Mouse (Mus musculus): ENCODE data around the gene Ccdc14. TPM values are rescaled to one million over a fixed set of nuclear protein-coding genes. Genes with fewer than 3 reads are reported as not detected.
"Not testable (repeated sequence)": the region's sequence is repeated elsewhere in the genome, so short reads cannot be mapped to it uniquely, and the experiment has no call there.

Gene Ccdc14
- polyA plus RNA-seq, 1 experiment from 2014 or later = 2.9 TPM

GRCm38 (mm10) chr16:34700165-34700827 is 9.9 kb downstream of the Ccdc14 start:
- 11% methylated on average over 7 of the region's 7 CpGs for WGBS
- Histone ChIP-seq H3K27ac (ENCODE audit: low read length) (peak overlapping the region; percentile 61), H3K4me2 (replicated peaks; ENCODE audit: low read depth, low read length) (peak overlapping the region; percentile 25; the same call in 1 of the 2 replicates), H3K9ac (replicated peaks; ENCODE audit: low read depth) (no peak overlapping the region), H3K27me3 (replicated peaks; ENCODE audit: insufficient read depth, low read length) (no peaks in the 10 kb centered on the region), H3K9me3 (ENCODE audit: low read length) (no peaks in the 10 kb centered on the region), H3K36me3 (ENCODE audit: insufficient read depth, low read length) (no peaks in the 10 kb centered on the region), H3K4me3 (ENCODE audit: low read depth, low read length) (no peak overlapping the region), H3K4me1 (ENCODE audit: insufficient read depth, low read depth, low read length) (no peaks in the 10 kb centered on the region)
- DNase-seq (ENCODE audit: low spot score) = peak; percentile 97
- peak; percentile 94 for ATAC-seq
- peak; percentile 89 for TF ChIP-seq CTCF (IDR thresholded peaks at IDR 0.05)
- TF ChIP-seq EP300 (IDR thresholded peaks at IDR 0.05) = peak; percentile 57

- ATAC-seq (peak; percentile 77), DNase-seq (ENCODE audit: low spot score) (peak; percentile 76)
- Histone ChIP-seq H3K36me3 (ENCODE audit: insufficient read depth, low read length) (no peaks in the 10 kb centered on the region), H3K4me1 (ENCODE audit: insufficient read depth, low read depth, low read length) (no peaks in the 10 kb centered on the region), H3K27ac (ENCODE audit: low read length) (no peak overlapping the region; the same call in 1 of the 2 replicates), H3K27me3 (replicated peaks; ENCODE audit: insufficient read depth, low read length) (no peaks in the 10 kb centered on the region), H3K9ac (replicated peaks; ENCODE audit: low read depth) (no peak overlapping the region), H3K4me3 (ENCODE audit: low read depth, low read length) (no peak overlapping the region), H3K4me2 (replicated peaks; ENCODE audit: low read depth, low read length) (peak overlapping the region; percentile 25; the same call in 1 of the 2 replicates), H3K9me3 (ENCODE audit: low read length) (no peaks in the 10 kb centered on the region)
- TF ChIP-seq EP300 (IDR thresholded peaks at IDR 0.05) = peak; percentile 75
- no peak for TF ChIP-seq CTCF (IDR thresholded peaks at IDR 0.05)
- WGBS = 46% methylated on average over 6 of the region's 6 CpGs
Observed at GRCm38 (mm10) chr16:34700828-34701216, 10.4 kb downstream of the Ccdc14 start.

DNA sequence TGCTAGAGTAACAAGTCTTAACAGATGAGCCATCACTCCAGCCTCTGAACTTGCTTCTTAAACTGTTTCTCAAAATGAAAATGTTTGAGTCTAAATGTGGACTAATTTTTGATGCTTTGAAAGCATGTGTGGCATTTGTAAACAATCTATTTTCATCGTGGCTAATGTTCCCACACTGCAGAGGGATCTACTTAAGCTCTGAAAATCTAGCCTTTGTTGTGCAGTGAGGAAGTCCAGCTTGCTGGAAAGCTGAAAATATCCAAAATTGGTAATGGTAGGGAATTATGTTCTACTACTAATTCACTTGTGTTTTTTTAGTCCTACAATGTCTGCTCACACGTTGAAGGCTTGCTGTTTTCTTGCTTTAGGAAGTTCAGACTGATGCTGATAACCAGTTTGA is 15.6 kb downstream of the Ccdc14 start:
- no peaks in the 10 kb centered on the region for H3K36me3 ChIP-seq (ENCODE audit: insufficient read depth, low read length)
- no peak overlapping the region for H3K4me2 ChIP-seq (replicated peaks; ENCODE audit: low read depth, low read length)
- no peak overlapping the region for H3K9ac ChIP-seq (replicated peaks; ENCODE audit: low read depth)
- H3K9me3 ChIP-seq (ENCODE audit: low read length) = no peaks in the 10 kb centered on the region
- H3K27me3 ChIP-seq (replicated peaks; ENCODE audit: insufficient read depth, low read length) = no peaks in the 10 kb centered on the region
- ATAC-seq (peak; percentile 57), DNase-seq (ENCODE audit: low spot score) (peak; percentile 51)
- H3K27ac ChIP-seq (ENCODE audit: low read length) = peak overlapping the region; percentile 81
- H3K4me3 ChIP-seq (ENCODE audit: low read depth, low read length) = no peak overlapping the region
- no peaks in the 10 kb centered on the region for H3K4me1 ChIP-seq (ENCODE audit: insufficient read depth, low read depth, low read length)
- 46% methylated on average over 2 of the region's 2 CpGs for WGBS
- TF ChIP-seq EP300 (IDR thresholded peaks at IDR 0.05) = no peak
- no peak for TF ChIP-seq CTCF (IDR thresholded peaks at IDR 0.05)

GRCm38 (mm10) chr16:34706487-34706946 is 16.1 kb downstream of the Ccdc14 start:
- H3K27ac ChIP-seq (ENCODE audit: low read length) = peak overlapping the region; percentile 81
- ATAC-seq = peak; percentile 77

GRCm38 (mm10) chr16:34711481-34711880 is 21.1 kb downstream of the Ccdc14 start:
- Histone ChIP-seq H3K27ac (ENCODE audit: low read length) (no peak overlapping the region), H3K4me1 (ENCODE audit: insufficient read depth, low read depth, low read length) (no peaks in the 10 kb centered on the region), H3K9me3 (ENCODE audit: low read length) (no peaks in the 10 kb centered on the region), H3K36me3 (ENCODE audit: insufficient read depth, low read length) (0 out of 2 replicates have a peak, but pooled peaks cover 4% of the 10 kb centered on the region), H3K4me3 (ENCODE audit: low read depth, low read length) (no peak overlapping the region), H3K27me3 (replicated peaks; ENCODE audit: insufficient read depth, low read length) (no peaks in the 10 kb centered on the region), H3K4me2 (replicated peaks; ENCODE audit: low read depth, low read length) (no peak overlapping the region), H3K9ac (replicated peaks; ENCODE audit: low read depth) (no peak overlapping the region)
- peak; percentile 62 for DNase-seq (ENCODE audit: low spot score)
- ATAC-seq = peak; percentile 26; the same call in 1 of the 2 replicates
- TF ChIP-seq CTCF (IDR thresholded peaks at IDR 0.05) (peak; percentile 69), EP300 (IDR thresholded peaks at IDR 0.05) (no peak)
- 66% methylated on average over 3 of the region's 3 CpGs for WGBS

More at GRCm38 (mm10) chr16:34706487-34706946, 16.1 kb downstream of the Ccdc14 start:
- Histone ChIP-seq H3K4me2 (replicated peaks; ENCODE audit: low read depth, low read length) (no peak overlapping the region), H3K9me3 (ENCODE audit: low read length) (no peaks in the 10 kb centered on the region), H3K4me1 (ENCODE audit: insufficient read depth, low read depth, low read length) (no peaks in the 10 kb centered on the region), H3K36me3 (ENCODE audit: insufficient read depth, low read length) (no peaks in the 10 kb centered on the region), H3K4me3 (ENCODE audit: low read depth, low read length) (no peak overlapping the region), H3K9ac (replicated peaks; ENCODE audit: low read depth) (no peak overlapping the region), H3K27me3 (replicated peaks; ENCODE audit: insufficient read depth, low read length) (no peaks in the 10 kb centered on the region)
- TF ChIP-seq EP300 (IDR thresholded peaks at IDR 0.05) (no peak), CTCF (IDR thresholded peaks at IDR 0.05) (no peak)
- DNase-seq (ENCODE audit: low spot score) = peak; percentile 76
- WGBS = 54% methylated on average over 7 of the region's 7 CpGs

GRCm38 (mm10) chr16:34725156-34725555 is 34.7 kb downstream of the Ccdc14 start:
- Histone ChIP-seq H3K27me3 (replicated peaks; ENCODE audit: insufficient read depth, low read length) (no peaks in the 10 kb centered on the region), H3K27ac (ENCODE audit: low read length) (no peak overlapping the region), H3K9me3 (ENCODE audit: low read length) (no peaks in the 10 kb centered on the region), H3K4me1 (ENCODE audit: insufficient read depth, low read depth, low read length) (no peaks in the 10 kb centered on the region), H3K36me3 (ENCODE audit: insufficient read depth, low read length) (no peaks in the 10 kb centered on the region), H3K4me3 (ENCODE audit: low read depth, low read length) (no peak overlapping the region), H3K4me2 (replicated peaks; ENCODE audit: low read depth, low read length) (no peak overlapping the region), H3K9ac (replicated peaks; ENCODE audit: low read depth) (no peak overlapping the region)
- ATAC-seq (no peak), DNase-seq (ENCODE audit: low spot score) (no peak)
- no peak for TF ChIP-seq CTCF (IDR thresholded peaks at IDR 0.05)
- TF ChIP-seq EP300 (IDR thresholded peaks at IDR 0.05) = no peak
- WGBS = 89% methylated on average over 3 of the region's 3 CpGs

- ATAC-seq = peak; percentile 17; the same call in 1 of the 2 replicates
- not testable (repeated sequence) for H3K9ac ChIP-seq (replicated peaks; ENCODE audit: low read depth); H3K36me3 ChIP-seq (ENCODE audit: insufficient read depth, low read length); H3K9me3 ChIP-seq (ENCODE audit: low read length); H3K4me3 ChIP-seq (ENCODE audit: low read depth, low read length); H3K4me1 ChIP-seq (ENCODE audit: insufficient read depth, low read depth, low read length); H3K27ac ChIP-seq (ENCODE audit: low read length); DNase-seq (ENCODE audit: low spot score); H3K4me2 ChIP-seq (replicated peaks; ENCODE audit: low read depth, low read length); H3K27me3 ChIP-seq (replicated peaks; ENCODE audit: insufficient read depth, low read length)
Observed at GRCm38 (mm10) chr16:34728610-34729009, 38.2 kb downstream of the Ccdc14 start.

All from lung, postnatal 0 days (tissue).